Mouse (Mus musculus): ENCODE results near the gene Vim.
"Not testable (repeated sequence)": the region's sequence is repeated elsewhere in the genome, so short reads cannot be mapped to it uniquely, and the experiment has no call there.

The Vim gene

DNA sequence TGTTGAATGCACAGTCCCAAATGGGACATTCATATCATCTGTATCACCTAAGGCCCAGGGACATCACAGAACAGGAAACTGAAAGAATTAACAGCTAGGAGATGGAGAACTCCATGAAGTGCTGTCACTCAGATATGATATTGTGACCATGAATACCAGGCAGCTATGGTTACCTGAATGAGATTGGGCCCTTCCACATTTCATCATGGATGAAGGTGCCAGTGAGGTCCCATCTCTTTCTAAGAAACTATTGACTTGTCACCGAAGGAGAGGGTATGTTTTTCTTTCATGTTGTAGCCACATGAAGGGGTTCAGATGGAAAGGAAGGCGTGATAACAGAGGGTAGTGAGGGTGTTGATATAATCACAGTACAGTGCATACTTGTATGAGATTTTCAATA is 13.3 kb upstream of the Vim start:
- no peak for DNase-seq (ENCODE audit: low read depth, low spot score)

DNA sequence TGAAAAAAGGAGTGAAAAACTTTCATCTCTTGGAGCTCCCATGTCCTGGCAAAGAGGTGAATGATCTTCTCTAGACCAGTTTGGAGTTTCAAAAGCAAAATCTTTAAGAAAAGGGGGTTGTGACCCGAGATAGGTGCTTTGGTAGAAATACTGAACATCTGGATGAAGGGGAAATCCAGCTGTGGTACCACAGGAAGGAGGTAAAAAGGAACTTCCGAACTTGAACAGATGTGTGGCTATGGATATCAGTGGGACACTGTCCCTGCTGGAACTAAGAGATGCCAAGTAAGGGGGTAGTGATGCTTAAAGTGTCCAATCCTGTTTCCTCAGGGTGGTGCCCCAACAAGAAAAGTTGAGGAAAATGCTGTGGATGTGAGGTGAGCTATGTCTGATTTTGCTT is 3.6 kb upstream of the Vim start:
- DNase-seq (ENCODE audit: low read depth, low spot score), result no peak

DNA sequence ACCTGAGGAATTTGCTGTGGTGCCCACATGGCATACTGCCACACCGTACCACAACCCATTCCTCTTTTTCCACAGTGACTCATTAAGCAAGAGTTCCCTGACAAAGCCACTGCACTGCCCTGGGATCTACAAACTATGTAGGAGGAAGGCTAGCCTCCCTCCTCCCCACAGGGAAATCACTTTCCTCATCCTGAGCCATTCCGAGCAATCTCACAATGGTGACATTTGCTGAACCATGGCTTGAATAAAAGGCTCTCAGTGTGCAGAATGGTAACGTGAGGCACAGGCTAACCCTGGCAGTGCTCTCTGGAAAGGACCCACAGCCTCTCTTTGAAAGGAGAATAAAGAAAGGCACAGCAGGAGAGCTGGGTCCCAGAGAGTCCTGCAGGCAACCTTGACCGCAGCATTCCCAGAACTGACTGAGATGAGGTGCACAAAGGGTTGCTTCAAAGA is 1.6 kb upstream of the Vim start:
- peak; percentile 87 for DNase-seq (ENCODE audit: low read depth, low spot score)

DNA sequence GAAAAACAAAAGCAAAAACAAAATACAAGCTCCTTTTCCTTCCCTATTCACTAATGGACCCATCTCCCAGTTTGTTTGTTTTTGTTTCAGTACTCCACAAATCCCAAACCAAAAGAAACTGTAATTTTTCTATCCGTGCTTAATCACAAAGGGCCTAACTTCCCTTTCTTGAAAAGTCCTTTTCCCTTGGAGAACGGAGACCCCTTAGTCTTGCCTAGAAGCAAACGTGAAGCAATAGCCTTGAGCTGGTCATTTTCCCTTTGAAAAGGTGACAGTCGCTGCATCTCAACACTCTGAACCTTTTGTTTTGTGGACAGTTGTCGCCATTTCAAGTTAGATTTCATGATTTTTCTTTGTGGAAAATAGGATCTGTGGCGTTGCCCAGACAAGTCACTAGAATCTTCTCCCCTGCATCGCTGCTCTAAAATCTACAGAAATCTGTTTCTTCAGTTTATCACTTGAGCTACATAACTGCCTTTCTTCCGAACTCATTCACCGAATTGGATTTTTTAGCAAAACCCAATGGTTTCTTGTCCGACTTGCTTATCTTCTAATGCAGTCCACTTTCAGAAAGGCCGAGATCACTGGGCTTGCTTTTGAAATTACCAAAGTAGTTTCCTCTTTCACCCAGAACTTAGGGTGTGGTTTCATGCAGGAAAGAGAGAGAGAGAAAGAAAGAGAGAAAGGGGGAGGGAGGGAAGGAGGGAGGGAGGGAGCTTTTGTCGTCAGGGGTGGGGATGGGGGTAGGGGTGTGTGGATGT is 900 bp upstream of the Vim start:
- DNase-seq (ENCODE audit: low read depth, low spot score), result no peak

DNA sequence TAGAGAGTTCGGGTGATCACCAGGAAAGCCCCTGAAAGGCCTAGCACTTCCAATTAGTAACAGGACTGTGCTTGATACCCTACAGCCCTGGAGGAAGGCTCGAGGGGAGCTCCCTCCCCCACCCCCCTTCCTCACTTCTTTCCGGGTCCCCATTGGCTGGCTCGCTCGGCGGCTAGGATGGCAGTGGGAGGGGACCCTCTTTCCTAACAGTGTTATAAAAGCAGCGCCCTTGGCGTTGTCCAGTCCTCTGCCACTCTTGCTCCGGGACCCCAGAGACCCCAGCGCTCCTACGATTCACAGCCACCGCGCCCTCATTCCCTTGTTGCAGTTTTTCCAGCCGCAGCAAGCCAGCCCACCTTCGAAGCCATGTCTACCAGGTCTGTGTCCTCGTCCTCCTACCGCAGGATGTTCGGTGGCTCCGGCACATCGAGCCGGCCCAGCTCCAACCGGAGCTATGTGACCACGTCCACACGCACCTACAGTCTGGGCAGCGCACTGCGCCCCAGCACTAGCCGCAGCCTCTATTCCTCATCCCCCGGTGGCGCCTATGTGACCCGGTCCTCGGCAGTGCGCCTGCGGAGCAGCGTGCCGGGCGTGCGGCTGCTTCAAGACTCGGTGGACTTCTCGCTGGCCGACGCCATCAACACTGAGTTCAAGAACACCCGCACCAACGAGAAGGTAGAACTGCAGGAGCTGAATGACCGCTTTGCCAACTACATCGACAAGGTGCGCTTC is 506 bp downstream of the Vim start:
- DNase-seq (ENCODE audit: low read depth, low spot score), result peak; percentile 93

DNA sequence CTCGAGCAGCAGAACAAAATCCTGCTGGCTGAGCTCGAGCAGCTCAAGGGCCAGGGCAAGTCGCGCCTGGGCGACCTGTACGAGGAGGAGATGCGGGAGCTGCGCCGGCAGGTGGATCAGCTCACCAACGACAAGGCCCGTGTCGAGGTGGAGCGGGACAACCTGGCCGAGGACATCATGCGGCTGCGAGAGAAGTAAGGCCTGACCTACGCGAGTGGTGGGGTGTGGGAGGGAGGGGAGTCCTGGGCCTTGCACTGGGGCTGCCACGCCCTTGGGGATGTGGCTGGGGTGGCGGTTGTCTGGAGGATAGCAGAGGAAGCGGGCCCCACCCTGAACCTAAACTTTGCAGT is 1.0 kb downstream of the Vim start:
- DNase-seq (ENCODE audit: low read depth, low spot score), result peak; percentile 74

DNA sequence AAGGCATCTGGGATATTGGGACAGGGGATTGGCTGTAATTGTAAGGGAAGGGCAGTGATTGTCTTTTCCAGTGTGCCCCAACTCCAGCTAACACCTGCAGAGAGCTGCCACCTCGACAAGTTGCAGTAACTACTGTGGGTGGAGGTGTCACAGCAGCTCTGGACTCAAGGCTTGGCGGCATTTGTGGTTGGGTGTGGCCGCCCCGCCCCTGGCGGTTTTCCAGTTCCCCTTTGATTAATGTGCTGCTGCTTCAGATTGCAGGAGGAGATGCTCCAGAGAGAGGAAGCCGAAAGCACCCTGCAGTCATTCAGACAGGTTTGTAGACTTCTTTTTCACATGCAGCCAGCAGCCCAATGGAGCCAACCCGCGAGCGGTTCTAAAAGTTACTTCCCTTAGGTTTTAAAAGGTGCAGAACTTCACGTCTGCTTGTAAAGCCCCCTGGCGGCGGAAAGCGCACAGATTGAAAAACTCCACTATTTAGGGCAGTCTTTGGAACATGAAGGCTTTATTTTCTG is 1.6 kb downstream of the Vim start:
- DNase-seq (ENCODE audit: low read depth, low spot score), result peak; percentile 87

DNA sequence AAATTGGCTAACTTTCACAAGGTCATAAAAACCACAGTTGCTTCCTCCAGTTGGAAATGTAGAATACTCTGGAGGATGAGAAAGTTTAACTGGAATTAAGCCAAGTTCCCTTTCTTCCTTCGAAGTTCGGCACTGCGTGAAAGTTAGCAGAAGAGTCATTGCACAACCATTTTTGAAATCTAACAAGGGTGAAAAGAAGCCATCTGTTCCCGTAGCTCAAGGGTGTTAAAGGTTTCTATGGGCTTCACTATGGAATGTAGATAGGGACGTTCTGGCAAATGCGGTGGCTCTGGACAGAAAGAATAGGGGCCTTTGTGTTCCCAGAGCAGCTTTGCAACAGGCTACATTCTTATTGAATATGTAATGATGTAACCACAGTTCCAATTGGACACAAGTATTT is 2.2 kb downstream of the Vim start:
- DNase-seq (ENCODE audit: low read depth, low spot score), result no peak

DNA sequence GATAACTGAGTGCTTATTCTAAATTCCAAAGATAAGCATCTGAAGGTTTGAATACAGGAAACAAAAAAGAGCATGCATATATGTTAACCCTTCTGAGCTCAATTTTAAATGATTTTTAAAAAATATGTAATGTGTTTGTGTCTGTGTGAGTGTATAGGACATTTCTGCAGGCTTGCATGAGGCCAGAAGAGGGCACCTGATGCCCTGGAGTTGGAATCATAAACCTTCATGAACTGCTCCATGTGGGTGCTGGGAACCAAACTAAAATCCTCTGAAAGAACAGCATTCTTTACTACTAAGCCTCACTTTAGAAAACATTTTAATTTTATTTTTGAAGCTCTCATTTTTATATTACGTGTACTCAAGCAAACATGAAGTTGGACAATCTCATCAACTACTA is 3.7 kb downstream of the Vim start:
- DNase-seq (ENCODE audit: low read depth, low spot score), result no peak

DNA sequence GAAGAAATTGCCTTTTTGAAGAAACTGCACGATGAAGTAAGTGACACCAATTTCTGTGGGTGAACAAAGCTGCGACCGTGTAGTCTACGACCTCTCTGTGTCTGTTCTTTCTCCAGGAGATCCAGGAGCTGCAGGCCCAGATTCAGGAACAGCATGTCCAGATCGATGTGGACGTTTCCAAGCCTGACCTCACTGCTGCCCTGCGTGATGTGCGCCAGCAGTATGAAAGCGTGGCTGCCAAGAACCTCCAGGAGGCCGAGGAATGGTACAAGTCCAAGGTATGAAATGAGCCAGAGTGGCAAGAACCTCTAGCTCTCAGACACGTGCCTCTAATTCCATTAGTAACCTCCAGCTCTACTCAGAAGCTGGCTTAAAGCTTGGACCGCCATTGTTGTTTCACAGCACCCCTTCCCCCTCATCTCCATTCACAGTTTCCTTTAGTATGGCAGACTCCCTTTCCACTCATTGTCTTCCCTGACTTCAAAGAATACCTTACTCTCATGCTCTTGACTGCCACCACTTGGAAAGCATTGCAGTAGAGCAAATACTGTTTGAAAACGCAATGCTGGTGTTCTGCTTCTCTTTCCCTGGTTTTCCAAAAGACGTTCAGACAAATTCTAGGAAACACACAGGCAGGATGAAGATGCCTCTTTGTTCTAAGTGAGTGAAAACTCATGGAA is 4.9 kb downstream of the Vim start:
- DNase-seq (ENCODE audit: low read depth, low spot score), result peak; percentile 49

DNA sequence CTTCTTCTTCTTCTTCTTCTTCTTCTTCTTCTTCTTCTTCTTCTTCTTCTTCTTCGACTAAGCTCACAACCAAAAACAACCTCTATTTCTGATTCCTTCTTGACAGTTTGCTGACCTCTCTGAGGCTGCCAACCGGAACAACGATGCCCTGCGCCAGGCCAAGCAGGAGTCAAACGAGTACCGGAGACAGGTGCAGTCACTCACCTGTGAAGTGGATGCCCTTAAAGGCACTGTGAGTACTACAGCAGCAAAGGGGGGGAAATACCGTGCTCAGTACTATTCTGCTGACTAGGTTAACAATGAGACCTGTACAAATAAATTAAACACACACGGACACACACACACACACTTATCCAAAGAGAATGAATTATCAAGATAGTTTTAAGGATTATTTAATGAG is 5.6 kb downstream of the Vim start:
- DNase-seq (ENCODE audit: low read depth, low spot score), result no peak

DNA sequence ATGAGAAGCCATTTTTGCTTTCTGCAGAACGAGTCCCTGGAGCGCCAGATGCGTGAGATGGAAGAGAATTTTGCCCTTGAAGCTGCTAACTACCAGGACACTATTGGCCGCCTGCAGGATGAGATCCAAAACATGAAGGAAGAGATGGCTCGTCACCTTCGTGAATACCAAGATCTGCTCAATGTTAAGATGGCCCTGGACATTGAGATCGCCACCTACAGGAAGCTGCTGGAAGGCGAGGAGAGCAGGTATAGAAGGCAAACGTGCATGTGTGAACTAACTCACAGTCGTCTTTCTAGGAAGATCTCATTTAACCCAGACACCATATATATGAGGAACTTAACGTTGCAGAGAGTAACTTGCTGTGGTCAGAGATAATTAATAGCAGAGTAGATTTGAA is 6.3 kb downstream of the Vim start:
- DNase-seq (ENCODE audit: low read depth, low spot score), result peak; percentile 71

DNA sequence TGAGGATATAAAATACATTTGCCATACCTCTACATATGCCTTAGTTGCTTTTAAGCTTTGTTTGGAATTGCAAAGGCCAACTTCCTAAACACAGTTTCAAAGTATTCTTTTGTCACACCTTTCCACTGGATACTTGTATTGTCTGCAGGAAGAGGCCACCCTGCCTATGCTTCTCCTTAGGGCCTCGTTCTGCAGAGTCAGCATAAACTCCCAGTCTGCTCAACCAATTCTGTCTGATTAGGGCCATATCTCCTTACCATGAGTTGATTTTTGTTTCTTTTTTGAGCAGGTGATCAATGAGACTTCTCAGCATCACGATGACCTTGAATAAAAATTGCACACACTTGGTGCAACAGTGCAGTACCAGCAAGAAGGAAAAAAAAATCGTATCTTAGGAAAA is 8.5 kb downstream of the Vim start:
- no peak for DNase-seq (ENCODE audit: low read depth, low spot score)

DNA sequence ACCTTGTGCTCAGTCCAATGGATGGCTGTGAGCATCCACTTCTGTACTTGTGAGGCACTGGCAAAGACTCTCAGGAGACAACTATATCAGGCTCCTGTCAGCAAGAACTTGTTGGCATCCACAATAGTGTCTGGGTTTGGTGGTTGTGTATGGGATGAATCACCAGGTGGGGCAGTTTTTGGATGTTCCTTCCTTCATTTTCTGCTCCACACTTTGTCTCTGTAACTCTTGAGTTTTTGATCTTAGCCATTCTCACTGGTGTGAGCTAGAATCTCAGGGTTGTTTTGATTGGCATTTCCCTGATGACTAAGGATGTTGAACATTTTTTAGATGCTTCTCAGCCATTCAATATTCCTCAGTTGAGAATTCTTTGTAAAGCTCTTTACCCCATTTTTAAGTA is 10.0 kb downstream of the Vim start:
- not testable (repeated sequence) for DNase-seq (ENCODE audit: low read depth, low spot score)

DNA sequence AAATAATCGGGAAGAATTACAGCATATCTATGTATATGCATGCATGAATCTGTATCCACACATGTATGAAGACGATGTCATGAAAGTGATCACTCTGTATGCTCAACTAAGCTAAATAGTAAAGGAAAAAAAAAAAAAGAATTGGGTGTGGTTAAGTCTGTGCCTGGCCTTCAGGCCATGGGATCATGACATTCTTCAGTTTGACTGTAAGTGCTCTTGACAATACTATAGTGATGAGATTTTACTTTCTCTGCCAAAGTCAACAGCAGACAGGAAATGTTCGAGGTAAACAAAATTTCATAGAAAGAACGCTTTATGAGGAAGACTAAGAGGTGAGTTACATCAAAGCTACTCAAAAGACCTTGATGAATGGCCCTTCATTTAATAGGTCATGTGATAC is 19.6 kb downstream of the Vim start:
- DNase-seq (ENCODE audit: low read depth, low spot score), result no peak

DNA sequence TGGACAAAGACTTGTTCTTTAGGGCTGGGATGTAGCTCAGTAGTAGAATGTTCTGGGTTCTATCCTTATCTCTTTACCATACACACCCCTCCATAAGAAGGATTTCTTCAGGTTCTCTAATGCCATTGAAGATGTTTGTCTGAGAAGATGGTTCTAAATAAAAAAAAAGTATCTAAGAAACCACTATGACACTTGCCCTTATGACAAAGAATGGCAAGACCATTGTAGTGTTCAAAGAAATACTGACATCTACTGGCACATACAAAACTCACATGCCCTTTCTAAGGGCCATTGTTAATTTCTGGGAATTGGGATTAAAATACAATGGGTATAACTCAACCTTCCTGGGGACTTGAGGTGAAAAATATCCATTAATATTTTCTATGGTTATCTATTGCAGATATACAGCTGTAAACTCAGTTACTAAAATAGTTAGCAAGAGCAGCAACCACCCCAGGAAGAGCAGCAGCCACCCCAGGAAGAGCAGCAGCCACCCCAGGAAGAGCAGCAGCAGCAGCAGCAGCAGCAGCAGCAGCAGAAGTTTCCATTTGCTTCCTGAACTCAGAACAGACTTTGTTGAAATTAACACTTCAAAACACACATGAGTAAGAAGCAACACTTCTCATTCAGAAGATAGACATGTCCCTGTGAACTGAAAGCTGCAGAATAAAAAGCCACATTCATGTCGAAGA is 23.4 kb downstream of the Vim start:
- DNase-seq (ENCODE audit: low read depth, low spot score), result peak; percentile 13

DNA sequence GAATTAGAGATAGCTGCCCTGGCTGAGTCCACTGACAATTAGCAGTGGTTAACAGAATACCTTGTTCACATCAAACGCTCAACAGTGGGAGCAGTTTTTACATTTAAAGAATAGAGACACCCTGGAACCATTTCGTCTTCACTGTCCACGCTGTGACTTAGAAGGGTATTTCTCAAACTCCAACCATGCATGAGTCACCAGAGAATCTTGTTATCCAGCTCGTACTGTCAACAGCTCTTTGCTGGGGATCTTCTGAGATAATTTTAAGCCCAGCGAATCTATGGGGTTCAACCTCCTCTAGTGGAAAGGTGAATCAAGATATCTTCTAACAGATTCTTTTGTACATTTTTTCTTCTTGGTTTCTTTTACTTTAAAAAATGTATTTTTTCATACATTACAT is 24.4 kb downstream of the Vim start:
- no peak for DNase-seq (ENCODE audit: low read depth, low spot score)

DNA sequence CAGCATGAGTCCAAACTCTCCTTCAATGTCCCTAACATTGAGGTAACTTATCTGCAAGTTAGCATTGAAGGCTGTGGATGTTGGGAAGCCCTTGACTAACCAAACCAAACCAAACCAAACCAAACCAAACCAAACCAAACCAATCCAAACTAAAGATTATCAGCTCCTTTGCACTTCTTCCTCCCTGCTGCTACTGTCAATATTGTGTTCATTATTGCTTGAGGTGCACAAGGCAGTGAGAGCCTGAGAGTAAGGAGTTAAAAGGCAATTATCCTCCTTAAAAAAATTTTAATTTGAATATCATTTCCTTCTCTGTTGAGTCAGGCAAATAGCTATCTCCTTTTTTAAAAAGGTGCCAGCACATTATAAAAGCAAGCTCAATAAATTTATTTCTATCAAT is 29.4 kb downstream of the Vim start:
- DNase-seq (ENCODE audit: low read depth, low spot score), result no peak

DNA sequence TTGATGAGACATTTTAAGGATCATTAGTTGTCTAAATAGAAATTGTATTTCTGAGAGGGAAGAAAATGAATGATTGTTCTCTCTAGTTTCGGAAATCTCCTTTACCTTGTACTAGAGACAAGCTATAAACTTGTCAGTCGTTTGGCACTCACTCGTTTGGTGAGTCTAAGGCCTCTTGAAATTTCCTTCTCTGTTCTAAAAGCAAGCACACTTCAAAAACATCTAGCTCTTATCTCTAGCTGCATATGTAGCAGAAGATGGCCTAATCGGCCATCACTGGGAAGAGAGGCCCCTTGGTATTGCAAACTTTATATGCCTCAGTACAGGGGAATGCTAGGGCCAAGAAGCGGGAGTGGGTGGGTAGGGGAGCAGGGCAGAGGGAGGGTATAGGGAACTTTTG is 29.9 kb downstream of the Vim start:
- not testable (repeated sequence) for DNase-seq (ENCODE audit: low read depth, low spot score)

DNA sequence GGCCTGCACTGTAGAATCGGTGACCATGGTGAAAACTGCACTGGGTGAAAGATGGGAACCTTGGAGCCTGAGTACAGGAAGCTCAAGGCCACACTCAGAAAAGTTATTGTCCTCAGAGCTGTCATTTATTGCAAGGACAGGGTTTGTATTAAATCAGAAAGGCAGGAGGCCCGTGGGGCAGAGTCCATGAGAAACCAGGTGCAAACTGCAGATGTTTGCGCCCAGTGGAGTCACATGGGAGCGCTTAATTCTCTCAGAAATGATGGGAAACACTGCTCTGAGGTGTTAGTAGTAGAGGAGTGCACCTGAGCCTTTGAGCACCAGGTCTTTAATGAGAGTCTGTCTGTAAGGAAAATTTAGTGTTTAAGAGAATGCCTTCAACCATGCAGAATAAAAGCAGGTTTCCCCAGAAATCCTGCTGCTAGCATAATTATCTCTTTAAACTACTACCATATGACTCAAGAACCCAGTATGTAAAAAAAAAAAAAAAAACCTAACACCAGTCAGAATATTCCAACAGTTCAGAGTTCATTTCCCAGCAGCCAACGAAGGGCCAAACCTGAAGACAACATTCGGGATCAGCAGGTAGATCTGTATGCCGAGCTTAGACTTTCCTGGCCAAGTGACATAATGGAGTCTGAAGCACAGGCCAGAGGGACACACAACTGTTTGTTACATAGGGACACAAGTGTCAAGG is 56.6 kb downstream of the Vim start:
- no peak for DNase-seq (ENCODE audit: low read depth, low spot score)
